Mouse (Mus musculus): Measurements from ENCODE around the gene Arid1b. TPM values are rescaled to one million over a fixed set of nuclear protein-coding genes. Genes with fewer than 3 reads are reported as not detected.

Arid1b gene
- polyA plus RNA-seq, 1 experiment, result 9.1 TPM

GRCm38 (mm10) chr17:5064777-5065176 lies 70.6 kb downstream of the Arid1b start:
- H3K79me3 ChIP-seq (ENCODE audit: low read depth), result peaks cover 59% of the 10 kb centered on the region
- no peak for TF ChIP-seq FOSL1 (IDR thresholded peaks at IDR 0.05; ENCODE audit: insufficient read depth, low read length, poor library complexity, severe bottlenecking)
- no peak for TF ChIP-seq MYOG (IDR thresholded peaks at IDR 0.05; ENCODE audit: control insufficient read depth, extremely low read depth, insufficient read length)
- no peak for TF ChIP-seq MYOD1 (IDR thresholded peaks at IDR 0.05; ENCODE audit: control insufficient read depth, insufficient read length, low read depth)
- TF ChIP-seq MAX (IDR thresholded peaks at IDR 0.05), result no peak
- no peak for TF ChIP-seq USF1 (IDR thresholded peaks at IDR 0.05; ENCODE audit: low read depth)
- no peak for TF ChIP-seq CEBPB (IDR thresholded peaks at IDR 0.05; ENCODE audit: low read depth)
- no peak for TF ChIP-seq CTCF (IDR thresholded peaks at IDR 0.05; ENCODE audit: control insufficient read depth, insufficient read depth, insufficient read length)
- no peaks in the 10 kb centered on the region for H3K36me3 ChIP-seq (ENCODE audit: control insufficient read depth, insufficient read depth)
- no peak overlapping the region for H3K4me3 ChIP-seq (ENCODE audit: insufficient read depth, poor library complexity, severe bottlenecking)
- H3ac ChIP-seq (ENCODE audit: control insufficient read depth, insufficient read length, low read depth), result no peak overlapping the region
- no peaks in the 10 kb centered on the region for H3K27me3 ChIP-seq (ENCODE audit: control insufficient read depth, insufficient read depth, insufficient read length)
- H3K79me2 ChIP-seq (ENCODE audit: control insufficient read depth, insufficient read depth), result peaks cover 100% of the 10 kb centered on the region

- no peaks in the 10 kb centered on the region for H3K36me3 ChIP-seq (ENCODE audit: control insufficient read depth, insufficient read depth)
- no peaks in the 10 kb centered on the region for H3K27me3 ChIP-seq (ENCODE audit: control insufficient read depth, insufficient read depth, insufficient read length)
- TF ChIP-seq CEBPB (IDR thresholded peaks at IDR 0.05; ENCODE audit: low read depth), result no peak
- TF ChIP-seq FOSL1 (IDR thresholded peaks at IDR 0.05; ENCODE audit: insufficient read depth, low read length, poor library complexity, severe bottlenecking), result no peak
- TF ChIP-seq MYOD1 (IDR thresholded peaks at IDR 0.05; ENCODE audit: control insufficient read depth, insufficient read length, low read depth), result no peak
- no peak for TF ChIP-seq USF1 (IDR thresholded peaks at IDR 0.05; ENCODE audit: low read depth)
- TF ChIP-seq MAX (IDR thresholded peaks at IDR 0.05), result no peak
- TF ChIP-seq MYOG (IDR thresholded peaks at IDR 0.05; ENCODE audit: control insufficient read depth, extremely low read depth, insufficient read length), result no peak
- TF ChIP-seq CTCF (IDR thresholded peaks at IDR 0.05; ENCODE audit: control insufficient read depth, insufficient read depth, insufficient read length), result no peak
These were observed 71.1 kb downstream of the Arid1b start for GRCm38 (mm10) chr17:5065270-5065669.

DNA sequence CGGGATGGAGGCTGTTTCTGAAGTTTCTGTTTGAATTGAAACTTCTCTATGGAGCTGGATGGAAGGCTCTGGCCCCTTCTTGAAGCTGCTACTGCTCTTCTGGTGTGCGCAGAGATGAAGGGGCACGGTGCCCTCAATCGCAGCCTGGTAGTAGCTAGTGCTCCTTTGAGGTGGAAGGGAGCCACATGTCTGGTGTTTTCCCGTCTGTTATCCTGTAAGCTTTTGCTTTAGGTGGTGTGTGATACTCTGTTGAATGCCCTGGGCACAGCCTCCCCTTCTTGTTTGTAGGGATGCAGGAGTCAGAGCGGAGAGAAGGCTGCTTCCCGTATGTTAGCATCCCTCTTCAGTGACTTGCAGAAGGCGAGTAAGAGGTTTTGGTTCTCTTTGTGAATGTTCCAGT lies 72.7 kb downstream of the Arid1b start:
- TF ChIP-seq MYOG (IDR thresholded peaks at IDR 0.05; ENCODE audit: control insufficient read depth, extremely low read depth, insufficient read length) (no peak), MYOD1 (IDR thresholded peaks at IDR 0.05; ENCODE audit: control insufficient read depth, insufficient read length, low read depth) (no peak), MAX (IDR thresholded peaks at IDR 0.05) (no peak), CEBPB (IDR thresholded peaks at IDR 0.05; ENCODE audit: low read depth) (no peak), FOSL1 (IDR thresholded peaks at IDR 0.05; ENCODE audit: insufficient read depth, low read length, poor library complexity, severe bottlenecking) (no peak), USF1 (IDR thresholded peaks at IDR 0.05; ENCODE audit: low read depth) (no peak), CTCF (IDR thresholded peaks at IDR 0.05; ENCODE audit: control insufficient read depth, insufficient read depth, insufficient read length) (no peak)
- Histone ChIP-seq H3K79me2 (ENCODE audit: control insufficient read depth, insufficient read depth) (peaks cover 92% of the 10 kb centered on the region), H3K4me3 (ENCODE audit: insufficient read depth, poor library complexity, severe bottlenecking) (no peak overlapping the region), H3K27me3 (ENCODE audit: control insufficient read depth, insufficient read depth, insufficient read length) (no peaks in the 10 kb centered on the region), H3K36me3 (ENCODE audit: control insufficient read depth, insufficient read depth) (peaks cover 3% of the 10 kb centered on the region), H3ac (ENCODE audit: control insufficient read depth, insufficient read length, low read depth) (no peak overlapping the region), H3K79me3 (ENCODE audit: low read depth) (peaks cover 46% of the 10 kb centered on the region)

More at GRCm38 (mm10) chr17:5065270-5065669, 71.1 kb downstream of the Arid1b start:
- Histone ChIP-seq H3K79me2 (ENCODE audit: control insufficient read depth, insufficient read depth) (peaks cover 97% of the 10 kb centered on the region), H3K4me3 (ENCODE audit: insufficient read depth, poor library complexity, severe bottlenecking) (no peak overlapping the region), H3K79me3 (ENCODE audit: low read depth) (peaks cover 56% of the 10 kb centered on the region), H3ac (ENCODE audit: control insufficient read depth, insufficient read length, low read depth) (no peak overlapping the region)

GRCm38 (mm10) chr17:5067264-5067663 lies 73.1 kb downstream of the Arid1b start:
- H3K79me3 ChIP-seq (ENCODE audit: low read depth), result peaks cover 46% of the 10 kb centered on the region
- no peak overlapping the region for H3K4me3 ChIP-seq (ENCODE audit: insufficient read depth, poor library complexity, severe bottlenecking)
- no peaks in the 10 kb centered on the region for H3K27me3 ChIP-seq (ENCODE audit: control insufficient read depth, insufficient read depth, insufficient read length)
- peaks cover 88% of the 10 kb centered on the region for H3K79me2 ChIP-seq (ENCODE audit: control insufficient read depth, insufficient read depth)
- H3ac ChIP-seq (ENCODE audit: control insufficient read depth, insufficient read length, low read depth), result no peak overlapping the region
- H3K36me3 ChIP-seq (ENCODE audit: control insufficient read depth, insufficient read depth), result peaks cover 3% of the 10 kb centered on the region
- TF ChIP-seq USF1 (IDR thresholded peaks at IDR 0.05; ENCODE audit: low read depth) (no peak), CTCF (IDR thresholded peaks at IDR 0.05; ENCODE audit: control insufficient read depth, insufficient read depth, insufficient read length) (no peak), CEBPB (IDR thresholded peaks at IDR 0.05; ENCODE audit: low read depth) (no peak)

GRCm38 (mm10) chr17:5070399-5070798 lies 76.3 kb downstream of the Arid1b start:
- Histone ChIP-seq H3K79me2 (ENCODE audit: control insufficient read depth, insufficient read depth) (peaks cover 74% of the 10 kb centered on the region), H3K79me3 (ENCODE audit: low read depth) (peaks cover 32% of the 10 kb centered on the region), H3K4me3 (ENCODE audit: insufficient read depth, poor library complexity, severe bottlenecking) (no peak overlapping the region), H3K36me3 (ENCODE audit: control insufficient read depth, insufficient read depth) (peaks cover 3% of the 10 kb centered on the region), H3ac (ENCODE audit: control insufficient read depth, insufficient read length, low read depth) (no peak overlapping the region), H3K27me3 (ENCODE audit: control insufficient read depth, insufficient read depth, insufficient read length) (no peaks in the 10 kb centered on the region)
- no peak for TF ChIP-seq FOSL1 (IDR thresholded peaks at IDR 0.05; ENCODE audit: insufficient read depth, low read length, poor library complexity, severe bottlenecking)
- no peak for TF ChIP-seq CTCF (IDR thresholded peaks at IDR 0.05; ENCODE audit: control insufficient read depth, insufficient read depth, insufficient read length)
- no peak for TF ChIP-seq MYOD1 (IDR thresholded peaks at IDR 0.05; ENCODE audit: control insufficient read depth, insufficient read length, low read depth)
- TF ChIP-seq USF1 (IDR thresholded peaks at IDR 0.05; ENCODE audit: low read depth), result no peak
- no peak for TF ChIP-seq CEBPB (IDR thresholded peaks at IDR 0.05; ENCODE audit: low read depth)
- no peak for TF ChIP-seq MAX (IDR thresholded peaks at IDR 0.05)
- TF ChIP-seq MYOG (IDR thresholded peaks at IDR 0.05; ENCODE audit: control insufficient read depth, extremely low read depth, insufficient read length), result no peak

- no peaks in the 10 kb centered on the region for H3K27me3 ChIP-seq (ENCODE audit: control insufficient read depth, insufficient read depth, insufficient read length)
- H3K4me3 ChIP-seq (ENCODE audit: insufficient read depth, poor library complexity, severe bottlenecking), result no peak overlapping the region
- peaks cover 3% of the 10 kb centered on the region for H3K36me3 ChIP-seq (ENCODE audit: control insufficient read depth, insufficient read depth)
- TF ChIP-seq USF1 (IDR thresholded peaks at IDR 0.05; ENCODE audit: low read depth), result no peak
- no peak for TF ChIP-seq FOSL1 (IDR thresholded peaks at IDR 0.05; ENCODE audit: insufficient read depth, low read length, poor library complexity, severe bottlenecking)
- no peak for TF ChIP-seq CEBPB (IDR thresholded peaks at IDR 0.05; ENCODE audit: low read depth)
- no peak for TF ChIP-seq MAX (IDR thresholded peaks at IDR 0.05)
- no peak for TF ChIP-seq CTCF (IDR thresholded peaks at IDR 0.05; ENCODE audit: control insufficient read depth, insufficient read depth, insufficient read length)
- no peak for TF ChIP-seq MYOG (IDR thresholded peaks at IDR 0.05; ENCODE audit: control insufficient read depth, extremely low read depth, insufficient read length)
- no peak for TF ChIP-seq MYOD1 (IDR thresholded peaks at IDR 0.05; ENCODE audit: control insufficient read depth, insufficient read length, low read depth)
- H3K79me2 ChIP-seq (ENCODE audit: control insufficient read depth, insufficient read depth), result peaks cover 72% of the 10 kb centered on the region
- H3K79me3 ChIP-seq (ENCODE audit: low read depth), result peaks cover 19% of the 10 kb centered on the region
- no peak overlapping the region for H3ac ChIP-seq (ENCODE audit: control insufficient read depth, insufficient read length, low read depth)
These were observed 78.4 kb downstream of the Arid1b start for GRCm38 (mm10) chr17:5072539-5072938.
